Mouse (Mus musculus): ENCODE results near the gene Ifitm3.
"Not testable (repeated sequence)": the region's sequence is repeated elsewhere in the genome, so short reads cannot be mapped to it uniquely, and the experiment has no call there.

The Ifitm3 gene

DNA sequence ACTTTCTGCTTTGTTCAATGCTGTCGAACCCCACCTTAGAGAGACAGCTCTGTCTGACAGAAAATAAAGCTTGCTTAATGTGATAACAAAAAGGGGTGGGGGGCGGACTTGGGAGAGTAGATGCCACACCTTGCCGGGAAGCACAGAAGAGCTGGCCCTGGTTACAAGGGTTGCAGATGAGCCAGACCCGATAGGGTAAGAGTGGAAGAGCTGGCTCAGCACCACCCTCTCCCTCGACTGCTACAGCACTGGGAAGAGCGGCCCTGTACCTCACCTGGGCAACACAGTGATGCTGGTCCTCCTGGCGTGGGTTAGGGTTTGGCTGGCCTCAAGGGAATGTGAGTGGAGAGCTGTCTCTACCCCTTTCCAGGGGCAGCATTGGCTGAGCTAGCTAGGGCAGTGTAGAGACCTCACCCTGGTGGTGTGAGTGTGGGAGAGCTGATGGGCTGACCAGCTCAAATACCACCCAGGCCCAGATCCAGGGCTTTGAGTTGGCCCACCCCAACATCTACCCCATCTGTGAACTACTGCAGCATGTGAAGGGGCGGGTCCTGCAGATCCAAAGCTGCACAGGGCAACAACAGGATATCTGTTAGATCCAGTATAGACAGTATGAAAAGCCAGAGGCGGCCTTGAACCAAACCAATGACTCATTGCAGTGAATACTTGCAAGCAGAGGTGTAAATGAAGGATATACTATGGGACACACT, 22.0 kb upstream of the Ifitm3 start:
- no peak for DNase-seq (ENCODE audit: low spot score in 2 of 2)

DNA sequence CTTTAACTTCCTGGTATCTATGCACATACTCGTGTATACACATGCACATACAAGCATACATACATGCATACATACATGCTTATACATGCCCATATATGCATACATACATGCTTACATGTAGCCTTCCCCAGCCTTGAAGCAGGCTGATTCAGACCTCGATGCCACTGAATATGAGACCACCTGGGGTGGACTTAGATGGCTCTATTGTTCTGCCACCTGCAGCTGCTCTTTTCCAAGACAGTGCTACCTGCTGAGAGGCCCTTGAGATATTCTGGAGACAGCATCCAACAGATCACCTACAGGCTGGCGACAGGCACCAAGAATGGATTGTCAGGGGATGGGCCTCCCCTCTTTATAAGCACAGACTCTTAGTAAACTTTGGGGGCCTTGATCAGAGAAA, 19.8 kb upstream of the Ifitm3 start:
- no peak for DNase-seq (ENCODE audit: low spot score in 2 of 2)

DNA sequence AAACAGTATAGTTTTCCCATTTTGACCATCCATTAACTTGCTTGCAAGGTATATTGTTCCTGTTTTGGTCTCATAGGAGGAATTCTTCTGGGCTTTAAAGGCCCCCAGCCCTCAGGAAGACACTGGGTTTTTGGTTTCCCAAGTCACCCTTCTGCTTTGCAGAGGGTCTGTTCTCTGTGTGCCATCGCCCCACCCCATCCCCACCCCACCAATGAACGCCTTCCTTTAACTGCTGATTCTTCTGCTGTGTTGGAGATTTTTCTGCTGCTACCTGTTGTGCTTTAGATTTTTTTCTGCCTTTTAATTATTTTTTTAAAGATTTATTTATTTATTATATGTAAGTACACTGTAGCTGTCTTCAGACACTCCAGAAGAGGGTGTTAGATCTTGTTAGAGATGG, 18.3 kb upstream of the Ifitm3 start, which contains the start of gene Gm17387:
Gene Gm17387 (plus strand): TSS at position 301 of the 400 bp plus-strand sequence.
- DNase-seq (ENCODE audit: low spot score in 2 of 2): no peak

DNA sequence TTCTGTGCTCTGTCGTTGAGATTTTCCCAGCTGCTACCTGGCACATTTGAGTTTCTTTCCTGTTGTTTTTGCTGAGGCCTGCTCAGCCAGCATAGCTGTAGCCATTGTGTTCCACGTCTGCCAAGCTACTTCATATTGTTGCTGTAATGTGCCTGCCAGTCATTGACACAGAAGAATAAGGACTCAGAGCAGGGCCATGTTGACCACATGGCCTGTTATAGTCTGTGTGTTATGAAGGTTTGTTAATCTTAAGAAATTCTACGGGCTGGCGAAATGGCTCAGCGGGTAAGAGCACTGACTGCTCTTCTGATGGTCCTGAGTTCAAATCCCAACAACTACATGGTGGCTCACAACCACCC, 16.1 kb upstream of the Ifitm3 start:
- DNase-seq (ENCODE audit: low spot score in 2 of 2): no peak

DNA sequence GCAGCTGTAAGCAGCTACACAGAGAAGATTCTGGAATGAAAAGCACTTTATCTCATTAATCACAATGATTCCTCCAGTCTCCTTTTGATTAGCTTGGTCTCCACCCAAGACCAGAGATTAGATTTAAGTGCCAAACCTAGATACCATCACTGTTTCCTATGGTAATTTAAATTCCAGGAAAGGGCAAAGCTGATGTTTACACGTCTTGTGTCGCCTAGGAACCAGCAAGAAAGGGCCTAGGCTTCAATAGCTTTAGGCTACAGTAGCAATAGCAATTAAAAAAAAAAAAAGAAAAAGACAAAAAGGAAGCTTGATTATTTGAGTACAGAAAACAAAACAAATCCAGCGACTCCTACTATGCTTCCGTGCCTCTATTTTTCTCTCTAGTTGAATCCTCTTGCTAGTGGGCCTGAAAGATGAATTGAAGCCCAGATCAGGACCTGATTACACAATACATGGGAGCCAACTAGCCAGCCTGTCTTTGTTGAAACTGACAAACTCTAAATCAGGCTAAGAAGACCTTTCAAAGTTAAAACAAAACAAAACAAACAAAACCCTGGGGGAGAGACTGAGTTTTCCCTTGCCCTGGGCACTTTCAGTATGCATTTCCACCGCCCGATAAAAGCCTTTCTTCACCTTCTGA, 15.6 kb upstream of the Ifitm3 start:
- DNase-seq (ENCODE audit: low spot score in 2 of 2): no peak

DNA sequence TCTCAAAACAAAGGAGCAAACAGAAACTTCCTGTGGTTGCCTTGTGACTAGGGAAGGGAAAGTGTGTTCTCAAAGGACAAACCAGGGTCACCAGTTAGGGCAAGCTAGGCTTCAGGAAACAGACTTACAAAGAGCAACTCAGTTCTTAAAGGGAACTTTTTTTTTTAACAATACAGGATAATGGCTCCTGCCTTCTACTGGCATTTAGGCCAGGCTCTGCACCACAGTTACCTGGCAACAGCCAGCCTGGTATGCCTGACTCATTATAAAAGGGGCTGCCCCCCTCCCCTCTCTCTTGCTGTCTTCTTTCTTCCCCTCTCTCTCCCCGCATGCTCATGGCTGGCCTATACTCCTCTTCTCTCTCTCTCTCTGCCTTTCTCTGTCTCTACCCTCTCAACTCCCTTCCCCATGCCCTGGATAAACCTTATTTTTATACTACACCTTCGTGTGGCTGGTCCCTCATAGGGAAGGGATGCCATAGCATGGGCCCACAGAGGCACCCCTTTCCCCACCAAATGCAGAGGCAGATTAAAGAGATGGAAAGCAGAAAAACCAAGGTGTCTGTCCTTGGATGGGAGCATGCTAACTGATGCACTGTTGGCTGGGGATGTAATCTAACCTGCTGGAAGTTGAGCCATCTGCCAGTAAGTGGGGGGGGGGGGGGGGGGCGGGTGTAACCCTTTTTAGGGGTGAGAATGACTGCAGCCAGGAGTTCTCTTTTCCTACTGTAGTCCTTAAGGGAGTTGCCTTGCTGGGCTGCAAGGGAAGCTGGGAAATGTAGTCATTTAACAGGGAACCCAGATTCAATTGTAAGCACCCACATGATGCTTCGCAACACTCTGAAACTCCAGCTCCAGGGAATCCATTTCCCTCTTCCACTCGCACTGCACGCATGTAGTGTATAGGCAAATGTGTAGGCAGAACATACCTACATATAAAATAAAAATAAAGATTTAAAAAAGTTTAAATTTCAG, 14.6 kb upstream of the Ifitm3 start:
- DNase-seq (ENCODE audit: low spot score in 2 of 2): no peak

DNA sequence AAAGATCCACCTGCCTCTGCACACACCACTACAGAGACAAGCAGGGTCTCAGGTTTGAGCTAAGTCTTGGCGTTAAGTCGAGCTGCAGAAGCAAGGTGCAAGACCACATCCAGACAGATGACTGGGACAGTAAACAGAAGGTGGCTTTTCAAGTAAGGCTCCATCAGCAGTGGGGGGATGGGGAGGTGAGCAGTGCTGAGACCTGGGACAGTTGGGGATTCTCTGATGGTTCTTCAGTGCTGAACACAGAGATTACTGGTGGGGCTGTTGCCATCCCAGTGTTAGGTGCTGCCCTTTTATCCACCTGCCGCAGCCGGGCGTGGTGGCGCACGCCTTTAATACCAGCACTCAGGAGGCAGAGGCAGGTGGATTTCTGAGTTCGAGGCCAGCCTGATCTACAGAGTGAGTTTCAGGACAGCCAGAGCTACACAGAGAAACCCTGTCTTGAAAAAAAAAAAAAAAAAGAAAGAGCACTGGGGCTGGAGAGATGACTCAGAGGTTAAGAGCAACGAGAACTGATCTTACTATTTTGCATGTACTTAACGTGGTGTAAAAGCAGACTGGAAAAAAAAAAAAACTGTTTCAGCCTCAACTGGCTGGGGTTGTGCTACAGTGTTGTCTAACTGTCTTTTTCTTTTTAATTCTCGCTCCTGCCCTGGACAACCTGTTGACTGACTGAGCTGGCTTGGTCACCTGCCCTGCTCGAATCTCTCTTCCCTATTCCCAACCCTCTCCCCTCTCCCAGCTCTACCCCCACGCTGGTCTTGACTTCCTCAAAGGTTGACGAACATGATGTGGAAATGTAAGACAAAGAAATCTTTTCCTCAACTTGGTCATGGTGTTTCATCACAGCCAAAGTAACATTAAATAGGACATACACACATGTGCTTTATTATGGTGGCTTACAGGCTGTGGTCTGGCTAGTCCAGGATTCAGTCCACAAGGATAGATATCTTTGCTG, 11.2 kb upstream of the Ifitm3 start:
- DNase-seq (ENCODE audit: low spot score in 2 of 2): no peak

DNA sequence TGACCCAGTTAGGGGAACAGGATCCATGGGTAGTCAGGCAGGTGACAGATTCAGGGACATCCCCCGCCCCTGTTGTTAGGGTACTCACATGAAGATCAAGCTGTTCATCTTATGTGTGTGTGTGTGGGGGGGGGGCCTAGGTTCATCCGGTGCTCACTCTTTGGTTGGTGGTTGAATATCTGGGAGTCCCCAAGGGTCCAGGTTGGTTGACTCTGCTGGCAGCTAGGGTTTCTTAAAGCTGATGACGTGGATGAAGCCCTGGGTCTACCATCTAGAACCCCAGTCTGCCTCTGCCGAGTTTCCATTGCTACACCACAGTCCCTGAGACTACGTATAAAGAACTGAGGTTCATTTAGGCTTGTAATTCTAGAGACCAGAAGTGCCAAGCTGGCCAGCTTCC, 8.5 kb upstream of the Ifitm3 start:
- no peak for DNase-seq (ENCODE audit: low spot score in 2 of 2)

DNA sequence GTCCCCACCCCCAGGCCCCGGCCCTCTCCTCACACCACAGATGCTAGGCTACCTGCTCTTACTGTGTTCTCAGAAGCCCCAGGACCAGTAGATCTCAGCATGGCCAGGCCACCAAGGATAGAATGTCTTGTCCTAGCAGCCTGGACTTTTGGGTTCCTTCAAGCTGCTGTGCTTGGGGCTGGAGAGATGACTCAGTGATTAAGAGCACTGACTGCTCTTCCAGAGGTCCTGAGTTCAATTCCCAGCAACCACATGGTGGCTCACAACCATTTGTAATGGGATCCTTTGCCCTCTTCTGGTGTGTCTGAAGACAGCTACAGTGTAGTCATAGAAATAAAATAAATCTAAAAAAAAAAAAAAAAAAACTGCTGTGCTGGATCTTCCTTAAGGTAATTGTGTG, 7.3 kb upstream of the Ifitm3 start, which contains the start of gene Ifitm6:
Gene Ifitm6 (minus strand): TSS at position 101 of the 400 bp plus-strand sequence.
- DNase-seq (ENCODE audit: low spot score in 2 of 2): not testable (repeated sequence)

DNA sequence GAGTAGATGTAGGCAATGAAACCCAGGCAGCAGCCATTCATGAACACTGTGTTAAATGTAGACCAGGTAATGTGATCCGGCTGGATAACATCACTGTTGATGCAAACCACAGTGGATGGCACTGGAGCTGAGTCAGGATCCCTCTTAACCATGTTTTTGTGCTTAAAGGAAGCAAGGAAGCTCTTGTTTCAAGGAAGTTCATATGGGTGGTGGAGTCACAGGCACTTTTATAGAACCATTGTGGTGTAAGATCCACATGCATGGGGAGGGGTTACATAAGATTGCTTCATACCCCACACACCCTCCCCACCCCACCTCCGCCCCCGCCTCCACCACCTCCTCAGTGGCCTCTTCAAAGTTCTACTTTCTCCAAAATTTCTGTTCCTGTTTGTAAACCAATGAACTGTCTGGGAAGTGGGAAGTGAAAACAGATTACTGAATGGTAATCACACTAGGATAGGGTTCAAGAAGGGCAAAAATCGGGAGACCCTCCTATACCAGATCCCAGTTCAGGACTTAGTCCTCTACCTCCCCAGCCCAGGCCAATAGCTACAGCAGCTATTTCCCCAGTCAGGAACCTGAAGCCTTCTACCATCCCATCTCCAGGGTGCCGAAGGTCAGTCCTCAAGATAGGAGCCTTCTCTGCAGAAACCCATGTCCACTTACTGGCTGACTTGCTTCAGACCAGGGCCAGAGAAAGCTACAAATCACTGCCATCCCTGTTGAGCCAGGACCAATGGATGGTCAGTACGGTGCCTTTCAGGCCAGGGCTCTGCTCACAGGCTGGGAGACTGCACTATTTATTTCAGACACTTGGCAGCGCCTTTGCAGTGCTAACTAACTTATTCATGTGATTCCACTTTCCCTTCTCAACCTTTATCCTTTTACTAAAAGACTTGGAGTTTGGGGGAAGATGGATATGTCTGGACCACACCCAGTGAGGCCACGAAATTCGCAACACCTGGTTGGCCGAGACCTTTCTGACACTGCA, 6.4 kb upstream of the Ifitm3 start:
- DNase-seq (ENCODE audit: low spot score in 2 of 2): no peak

DNA sequence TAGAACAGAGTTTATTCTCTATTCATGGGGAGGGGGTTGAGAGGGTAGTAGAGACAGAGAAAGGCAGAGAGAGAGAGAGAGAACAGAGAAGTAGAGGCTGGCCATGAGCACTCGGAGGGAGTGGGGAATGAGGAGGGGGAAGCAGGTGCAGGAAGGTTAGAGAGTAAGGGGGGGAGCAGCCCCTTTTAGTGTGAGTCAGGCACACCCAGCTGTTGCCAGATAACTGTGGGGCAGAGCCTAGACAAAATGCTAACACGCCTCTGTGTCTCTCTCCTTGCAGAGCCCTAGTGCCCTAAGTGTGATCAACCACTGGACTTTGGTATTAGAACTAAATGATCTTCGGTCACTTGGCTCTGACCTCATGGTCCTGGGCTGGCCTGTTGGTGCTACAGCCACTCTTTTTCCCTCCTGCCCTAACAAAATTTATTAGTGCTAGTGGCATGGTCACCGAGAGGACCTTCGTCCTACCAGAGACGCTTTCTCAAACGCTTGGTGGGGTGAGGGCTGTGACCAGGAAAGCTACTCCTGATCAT, 734 bp upstream of the Ifitm3 start:
- DNase-seq (ENCODE audit: low spot score in 2 of 2): no peak

DNA sequence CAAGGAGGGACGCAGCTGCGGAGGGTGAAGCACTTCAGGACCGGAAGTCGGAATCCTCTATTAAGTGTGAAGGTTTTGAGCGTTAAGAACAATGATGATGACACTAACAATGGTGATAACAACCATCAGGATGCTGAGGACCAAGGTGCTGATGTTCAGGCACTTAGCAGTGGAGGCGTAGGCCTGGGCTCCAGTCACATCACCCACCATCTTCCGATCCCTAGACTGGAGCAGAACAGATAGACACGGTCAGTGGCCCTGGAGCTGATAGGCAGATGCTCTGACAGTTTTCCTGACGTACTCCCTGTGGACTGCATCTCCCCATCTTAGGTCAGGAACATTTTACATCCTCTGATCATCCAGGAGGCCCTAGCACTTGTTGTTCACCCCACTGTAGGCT, 905 bp downstream of the Ifitm3 start:
- DNase-seq (ENCODE audit: low spot score in 2 of 2): no peak

DNA sequence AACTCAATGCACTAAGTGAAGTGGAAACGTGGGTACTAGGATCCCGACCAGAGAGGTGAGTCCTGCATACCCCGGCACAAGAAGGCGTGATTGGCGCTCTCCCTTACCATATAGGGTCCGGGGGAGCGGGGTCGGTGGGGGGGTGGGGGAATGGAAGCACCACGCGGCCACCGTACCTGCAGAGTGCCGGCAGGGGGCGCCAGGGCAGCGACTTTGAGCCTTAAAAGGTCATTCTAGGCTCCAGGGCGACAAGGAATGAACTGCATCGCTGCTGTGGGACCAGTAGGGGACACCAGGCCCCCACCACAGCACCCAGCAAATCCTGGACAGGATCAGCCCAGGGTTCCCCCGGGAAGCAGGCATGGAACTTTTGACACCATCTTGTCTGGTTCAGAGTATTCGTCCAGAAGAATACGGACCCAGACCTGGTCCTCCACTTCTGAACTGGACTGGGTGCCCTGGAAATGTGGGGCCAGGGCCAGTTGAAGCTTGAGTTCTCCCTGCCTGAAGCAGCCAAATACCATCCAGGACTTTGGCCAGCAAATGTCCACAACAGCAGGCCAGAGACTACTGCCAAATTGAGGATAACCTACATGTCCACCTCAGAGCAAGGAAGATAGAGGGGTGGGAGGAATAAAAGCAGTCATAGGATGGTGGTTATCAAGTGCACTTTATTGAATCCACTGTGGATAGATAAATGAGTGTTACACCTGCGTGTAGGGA, 1.5 kb downstream of the Ifitm3 start:
- peak; percentile 20 to 51 for DNase-seq (ENCODE audit: low spot score in 2 of 2)

DNA sequence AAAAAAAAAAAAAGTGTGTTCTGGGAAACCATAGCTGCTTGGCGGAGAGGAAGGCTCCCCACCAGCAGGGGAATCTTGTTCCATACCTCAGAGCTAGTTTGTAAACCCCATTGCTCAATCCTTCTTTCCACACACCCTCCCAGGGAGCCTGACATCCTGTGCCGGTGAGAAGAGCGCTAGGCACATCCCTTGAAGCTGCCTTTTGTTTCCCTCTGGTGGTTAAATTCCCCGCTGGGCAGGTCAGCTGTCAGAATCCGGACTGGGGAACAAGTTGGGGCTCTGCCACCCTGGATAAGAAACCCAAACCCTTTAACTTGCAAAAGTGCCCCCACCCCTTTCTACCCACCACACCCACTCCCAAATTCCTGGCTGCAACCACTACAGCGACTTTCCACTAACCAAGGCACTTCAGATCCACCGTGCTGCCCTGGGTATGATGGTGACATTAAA, 2.2 kb downstream of the Ifitm3 start:
- DNase-seq (ENCODE audit: low spot score in 2 of 2): no peak

DNA sequence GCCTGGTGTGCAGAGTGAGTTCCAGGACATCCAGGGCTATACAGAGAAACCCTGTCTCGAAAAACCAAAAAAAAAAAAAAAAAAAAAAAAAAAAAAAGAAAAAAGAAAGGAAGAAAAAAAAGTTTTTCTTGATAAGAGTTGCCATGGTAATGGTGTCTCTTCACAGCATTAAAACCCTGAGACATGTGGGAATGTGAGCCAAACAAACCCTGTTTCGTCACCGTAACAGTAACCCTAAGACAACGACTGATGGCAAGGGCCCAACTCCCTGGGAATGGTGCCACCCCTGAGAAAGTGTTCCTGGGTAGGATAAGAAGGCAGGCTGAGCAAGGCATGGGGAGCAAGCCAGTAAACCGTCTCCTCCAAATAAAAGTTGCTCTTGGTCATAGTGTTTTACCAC, 3.7 kb downstream of the Ifitm3 start:
- DNase-seq (ENCODE audit: low spot score in 2 of 2): no peak

DNA sequence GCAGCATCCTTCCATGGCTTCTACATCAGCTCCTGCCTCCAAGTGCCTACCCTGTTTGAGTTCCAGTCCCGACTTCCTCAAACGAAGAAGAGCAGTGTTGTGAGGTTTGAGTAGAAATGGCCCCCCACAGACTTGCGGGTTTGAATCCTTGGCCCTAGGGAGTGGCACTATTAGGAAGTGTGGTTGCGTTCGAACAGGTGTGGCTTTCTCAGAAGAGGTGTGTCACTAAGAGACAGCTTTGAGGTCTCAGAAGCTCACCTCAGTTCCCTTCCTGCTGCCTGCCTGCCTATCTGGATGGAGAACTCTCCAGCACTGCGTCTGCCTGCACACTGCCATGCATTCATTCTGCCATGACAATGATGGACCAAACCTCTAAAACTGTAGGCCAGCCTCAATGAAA, 4.1 kb downstream of the Ifitm3 start:
- DNase-seq (ENCODE audit: low spot score in 2 of 2): no peak

DNA sequence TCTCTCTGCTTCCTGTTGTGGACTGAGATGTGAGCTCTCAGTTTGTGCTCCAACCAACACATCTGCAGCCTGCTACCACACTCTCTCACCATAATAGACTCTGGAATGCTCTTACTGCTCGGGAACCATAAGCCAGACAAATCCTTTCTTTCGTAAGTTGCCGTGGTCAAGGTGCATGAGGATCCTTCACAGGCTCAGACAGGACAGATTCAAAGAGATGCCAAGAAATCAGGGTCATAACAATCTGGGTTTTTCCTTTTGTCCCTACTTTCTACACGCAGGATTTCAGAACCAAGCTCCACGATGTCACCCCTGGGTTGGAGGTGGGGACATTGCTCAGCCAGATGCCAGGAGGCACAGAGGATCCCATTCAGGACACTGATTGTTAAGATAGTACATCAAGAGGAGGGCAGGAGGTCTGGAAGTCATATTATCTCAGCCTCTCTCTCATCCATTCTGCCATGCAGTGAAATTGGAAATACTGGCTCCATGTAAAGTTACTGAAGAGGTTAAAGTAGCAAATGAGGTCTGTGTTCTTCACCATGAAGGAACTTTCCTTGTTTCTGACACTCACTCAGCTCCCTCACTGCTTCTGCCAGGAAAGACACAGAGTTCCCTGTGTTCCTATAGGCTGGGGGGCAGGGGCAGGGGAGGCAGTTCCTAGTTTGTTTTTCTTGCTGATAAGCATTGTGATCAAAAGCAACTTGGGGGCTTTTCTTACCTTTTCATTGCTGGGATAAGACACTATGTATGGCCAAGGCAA, 7.1 kb downstream of the Ifitm3 start:
- no peak for DNase-seq (ENCODE audit: low spot score in 2 of 2)

Data from frontal cortex, postnatal 25 days (tissue).